Mouse (Mus musculus) C2C12 (cell line): ENCODE data around the gene Esyt2. TPM values are rescaled to one million over a fixed set of nuclear protein-coding genes. Genes with fewer than 3 reads are reported as not detected.

ENCODE experiments used
- H3K27me3 ChIP-seq: one replicate; pipeline ENCODE4 v1.6.1; 2011; ENCODE audit not compliant: control insufficient read depth, insufficient read depth, insufficient read length
- H3K36me3 ChIP-seq: one replicate; pipeline ENCODE4 v1.6.1; 2011; ENCODE audit not compliant: control insufficient read depth, insufficient read depth
- H3K4me3 ChIP-seq: one replicate; pipeline ENCODE4 v1.5.1; 2011; ENCODE audit warnings: mild to moderate bottlenecking, control low read depth; ENCODE audit not compliant: poor library complexity, insufficient read depth, severe bottlenecking
- H3K79me2 ChIP-seq: one replicate; pipeline ENCODE4 v1.6.1; 2011; ENCODE audit not compliant: control insufficient read depth, insufficient read depth
- H3K79me3 ChIP-seq: one replicate; pipeline ENCODE4 v1.6.1; 2011; ENCODE audit warnings: low read depth, control low read depth
- H3ac ChIP-seq: one replicate; pipeline ENCODE3; 2011; ENCODE audit warnings: low read depth; ENCODE audit not compliant: control insufficient read depth, insufficient read length
- CEBPB ChIP-seq: IDR thresholded peaks from one replicate; pipeline ENCODE4 v1.6.1; 2011; ENCODE audit warnings: low read depth, mild to moderate bottlenecking, control low read depth, moderate library complexity
- CTCF ChIP-seq: IDR thresholded peaks from one replicate; pipeline ENCODE4 v1.5.1; 2011; ENCODE audit not compliant: control insufficient read depth, insufficient read depth, insufficient read length
- FOSL1 ChIP-seq: IDR thresholded peaks from one replicate; pipeline ENCODE4 v1.8.0; 2011; ENCODE audit warnings: mild to moderate bottlenecking, low read length; ENCODE audit not compliant: poor library complexity, insufficient read depth, severe bottlenecking
- MAX ChIP-seq: IDR thresholded peaks from one replicate; pipeline ENCODE4 v1.6.1; 2011; ENCODE audit warnings: mild to moderate bottlenecking, control low read depth
- MYOD1 ChIP-seq: IDR thresholded peaks from one replicate; pipeline ENCODE4 v1.6.1; 2011; ENCODE audit warnings: low read depth; ENCODE audit not compliant: control insufficient read depth, insufficient read length
- MYOG ChIP-seq: IDR thresholded peaks from one replicate; pipeline ENCODE4 v1.6.1; 2011; ENCODE audit not compliant: control insufficient read depth, insufficient read length; ENCODE audit errors: extremely low read depth
- USF1 ChIP-seq: IDR thresholded peaks from one replicate; pipeline ENCODE4 v1.6.1; 2011; ENCODE audit warnings: low read depth, mild to moderate bottlenecking, control low read depth, moderate library complexity
- polyA plus RNA-seq: library from polyadenylated mRNA; unstranded; fragments of >200 nt; fragmentation: generic; extraction: Trizol; gene quantifications from one replicate; pipeline ENCODE4 v1.2.1, GENCODE M21; 2012; ENCODE audit warnings: missing spikeins

Gene Esyt2
- polyA plus RNA-seq, 1 experiment: 19.3 TPM

GRCm38 (mm10) chr12:116368857-116369256 lies 87.9 kb downstream of the Esyt2 start:
- H3K4me3 ChIP-seq: no peak overlapping the region
- H3K27me3 ChIP-seq: no peaks in the 10 kb centered on the region
- no peaks in the 10 kb centered on the region for H3K79me2 ChIP-seq
- H3K36me3 ChIP-seq: peaks cover 88% of the 10 kb centered on the region
- no peaks in the 10 kb centered on the region for H3K79me3 ChIP-seq
- TF ChIP-seq MAX (no peak), CTCF (no peak), MYOG (no peak), MYOD1 (no peak), FOSL1 (no peak), USF1 (no peak), CEBPB (no peak)
- no peak overlapping the region for H3ac ChIP-seq

GRCm38 (mm10) chr12:116383101-116383500 lies 102.1 kb downstream of the Esyt2 start:
- H3K27me3 ChIP-seq: no peaks in the 10 kb centered on the region
- H3K79me2 ChIP-seq: no peaks in the 10 kb centered on the region
- no peak overlapping the region for H3K4me3 ChIP-seq
- no peak for TF ChIP-seq MAX
- no peak for TF ChIP-seq FOSL1
- TF ChIP-seq CEBPB: no peak
- no peak for TF ChIP-seq CTCF
- no peak for TF ChIP-seq USF1
- no peak for TF ChIP-seq MYOD1
- peaks cover 23% of the 10 kb centered on the region for H3K36me3 ChIP-seq
- H3K79me3 ChIP-seq: no peaks in the 10 kb centered on the region
- no peak overlapping the region for H3ac ChIP-seq

GRCm38 (mm10) chr12:116383995-116384394 lies 103.0 kb downstream of the Esyt2 start:
- no peaks in the 10 kb centered on the region for H3K79me3 ChIP-seq
- H3K79me2 ChIP-seq: no peaks in the 10 kb centered on the region
- no peak overlapping the region for H3K4me3 ChIP-seq
- H3ac ChIP-seq: no peak overlapping the region
- no peak for TF ChIP-seq CTCF
- no peaks in the 10 kb centered on the region for H3K27me3 ChIP-seq
- peaks cover 22% of the 10 kb centered on the region for H3K36me3 ChIP-seq

- no peak overlapping the region for H3K4me3 ChIP-seq
- no peak for TF ChIP-seq USF1
- no peak for TF ChIP-seq CEBPB
- TF ChIP-seq MAX: no peak
- no peak for TF ChIP-seq FOSL1
- TF ChIP-seq CTCF: no peak
- no peak for TF ChIP-seq MYOD1
- no peak for TF ChIP-seq MYOG
- H3K79me2 ChIP-seq: no peaks in the 10 kb centered on the region
- H3K79me3 ChIP-seq: no peaks in the 10 kb centered on the region
- H3K36me3 ChIP-seq: no peaks in the 10 kb centered on the region
- no peak overlapping the region for H3ac ChIP-seq
- H3K27me3 ChIP-seq: no peaks in the 10 kb centered on the region
Measured at GRCm38 (mm10) chr12:116386802-116387201, 105.8 kb downstream of the Esyt2 start.

GRCm38 (mm10) chr12:116389868-116390267 lies 108.9 kb downstream of the Esyt2 start:
- Histone ChIP-seq H3K79me2 (no peaks in the 10 kb centered on the region), H3ac (no peak overlapping the region), H3K4me3 (no peak overlapping the region), H3K27me3 (no peaks in the 10 kb centered on the region), H3K79me3 (no peaks in the 10 kb centered on the region), H3K36me3 (no peaks in the 10 kb centered on the region)
- no peak for TF ChIP-seq MAX

- Histone ChIP-seq H3K79me3 (no peaks in the 10 kb centered on the region), H3K27me3 (no peaks in the 10 kb centered on the region), H3K79me2 (no peaks in the 10 kb centered on the region), H3ac (no peak overlapping the region), H3K4me3 (no peak overlapping the region), H3K36me3 (no peaks in the 10 kb centered on the region)
- TF ChIP-seq MYOG: no peak
- no peak for TF ChIP-seq CTCF
- no peak for TF ChIP-seq CEBPB
Measured at GRCm38 (mm10) chr12:116394327-116394726, 113.3 kb downstream of the Esyt2 start.

GRCm38 (mm10) chr12:116395312-116395711 lies 114.3 kb downstream of the Esyt2 start:
- Histone ChIP-seq H3K27me3 (no peaks in the 10 kb centered on the region), H3K79me2 (no peaks in the 10 kb centered on the region), H3K4me3 (no peak overlapping the region), H3ac (no peak overlapping the region), H3K79me3 (no peaks in the 10 kb centered on the region), H3K36me3 (no peaks in the 10 kb centered on the region)
- no peak for TF ChIP-seq MAX
- TF ChIP-seq USF1: no peak
- no peak for TF ChIP-seq FOSL1
- TF ChIP-seq CEBPB: no peak
- no peak for TF ChIP-seq CTCF
- no peak for TF ChIP-seq MYOG
- TF ChIP-seq MYOD1: no peak
